In genomic region chr17:26192481-26193190, GRCm38 (mm10) we compare ENCODE assay signal across 20 mouse cellular contexts. TPM values are rescaled to one million over a fixed set of nuclear protein-coding genes. Genes with fewer than 3 reads are reported as not detected.
"Had no signal": no experiment of that assay in that cellular context is flagged by ENCODE, and none has a peak within 500 bp of the region (broad histone marks: within the 10 kb centered on the region; RNA-seq: fewer than 3 reads in every experiment).

No protein-coding gene starts in this region.

- H3K4me3 ChIP-seq: midbrain, embryonic 10.5 days; midbrain, embryonic 12.5 days; myocyte; neural tube, embryonic 13.5 days; neural tube, embryonic 15.5 days had no signal

- H3K4me1 ChIP-seq: midbrain, embryonic 10.5 days; midbrain, embryonic 12.5 days; neural tube, embryonic 13.5 days; neural tube, embryonic 15.5 days had no signal

- H3K4me2 ChIP-seq: lung, embryonic 14.5 days; midbrain, embryonic 12.5 days; neural tube, embryonic 13.5 days; neural tube, embryonic 15.5 days had no signal

- ATAC-seq: midbrain, embryonic 16.5 days had no signal

- H3K27me3 ChIP-seq: midbrain, embryonic 12.5 days; neural tube, embryonic 13.5 days; neural tube, embryonic 15.5 days had no signal

- DNase-seq: lung, adult 18-20 months; lung, embryonic 14.5 days; lung, postnatal 10 days; lung, postnatal 4 days; midbrain, embryonic 14.5 days; retina, postnatal 1 day; right cerebral cortex, adult 18-20 months; right cerebral cortex, postnatal 25 days; right cerebral cortex, postnatal 4 days; spleen, adult 18-20 months; thymus, adult 2 months; thymus, postnatal 25 days; thymus, postnatal 4 days had no signal

- H3K27ac ChIP-seq: midbrain, embryonic 10.5 days; midbrain, embryonic 12.5 days; neural tube, embryonic 13.5 days; neural tube, embryonic 15.5 days had no signal

- H3K9ac ChIP-seq: lung, embryonic 14.5 days; midbrain, embryonic 12.5 days; neural tube, embryonic 13.5 days; neural tube, embryonic 15.5 days had no signal

- H3K9me3 ChIP-seq: midbrain, embryonic 10.5 days; midbrain, embryonic 12.5 days; neural tube, embryonic 13.5 days; neural tube, embryonic 15.5 days had no signal

RNA-seq across cellular contexts. Expression of gene Pdia2, which starts 6.3 kb away (rescaled TPM):
- polyA plus RNA-seq: midbrain, embryonic 14.5 days; neural tube, embryonic 13.5 days; testis, adult 2 months; thymus, adult 2 months had no signal
